Mouse (Mus musculus): ENCODE measurements at regions not wholly inside any gene's neighbourhood (a gene's known extent, or its start where the extent isn't known, plus 50 kb on each side); places are given as distances from the start of the nearest gene placed in this dataset.
A peak's percentile ranks its signal among the peaks of the same experiment; 100 is the strongest.

GRCm38 (mm10) chr2:169125476-169125875 is 170.1 kb upstream of the Zfp64 start:
- no peak for DNase-seq

GRCm38 (mm10) chr2:169122887-169123286 is 167.5 kb upstream of the Zfp64 start:
- no peak for DNase-seq

GRCm38 (mm10) chr2:169116841-169117240 is 161.5 kb upstream of the Zfp64 start:
- no peak for DNase-seq

GRCm38 (mm10) chr2:169109044-169109443 is 153.7 kb upstream of the Zfp64 start:
- no peak for DNase-seq

GRCm38 (mm10) chr2:169108037-169108436 is 152.7 kb upstream of the Zfp64 start:
- peak; percentile 55 for DNase-seq

- no peak for DNase-seq
These were observed 146.3 kb upstream of the Zfp64 start for GRCm38 (mm10) chr2:169101506-169102261.

- DNase-seq = no peak
These were observed 145.1 kb upstream of the Zfp64 start for GRCm38 (mm10) chr2:169100516-169100915.

GRCm38 (mm10) chr2:169099678-169100077 is 144.3 kb upstream of the Zfp64 start:
- DNase-seq = no peak

GRCm38 (mm10) chr2:169098591-169098990 is 143.2 kb upstream of the Zfp64 start:
- no peak for DNase-seq

GRCm38 (mm10) chr2:169094011-169094754 is 138.8 kb upstream of the Zfp64 start:
- DNase-seq = no peak

GRCm38 (mm10) chr2:169090256-169090655 is 134.9 kb upstream of the Zfp64 start:
- no peak for DNase-seq

GRCm38 (mm10) chr2:169088870-169089484 is 133.6 kb upstream of the Zfp64 start:
- no peak for DNase-seq

- DNase-seq = no peak
These were observed 132.9 kb upstream of the Zfp64 start for GRCm38 (mm10) chr2:169088301-169088700.

- no peak for DNase-seq
These were observed 115.9 kb upstream of the Zfp64 start for GRCm38 (mm10) chr2:169071267-169071666.

- no peak for DNase-seq
These were observed 109.8 kb upstream of the Zfp64 start for GRCm38 (mm10) chr2:169065166-169065698.

- peak; percentile 74 for DNase-seq
These were observed 106.1 kb upstream of the Zfp64 start for GRCm38 (mm10) chr2:169061520-169061919.

GRCm38 (mm10) chr2:169060495-169060894 is 105.1 kb upstream of the Zfp64 start:
- peak; percentile 4 for DNase-seq

- DNase-seq = no peak
These were observed 102.4 kb upstream of the Zfp64 start for GRCm38 (mm10) chr2:169057831-169058230.

- DNase-seq = no peak
These were observed 94.6 kb upstream of the Zfp64 start for GRCm38 (mm10) chr2:169049947-169050346.

GRCm38 (mm10) chr2:169041748-169042147 is 86.4 kb upstream of the Zfp64 start:
- no peak for DNase-seq

GRCm38 (mm10) chr2:169037975-169038374 is 82.6 kb upstream of the Zfp64 start:
- no peak for DNase-seq

GRCm38 (mm10) chr2:169037519-169037918 is 82.1 kb upstream of the Zfp64 start:
- no peak for DNase-seq

- no peak for DNase-seq
These were observed 79.9 kb upstream of the Zfp64 start for GRCm38 (mm10) chr2:169035315-169035714.
